Mouse (Mus musculus): ENCODE results near the gene Olfr314. TPM values are rescaled to one million over a fixed set of nuclear protein-coding genes. Genes with fewer than 3 reads are reported as not detected.

The Olfr314 gene
- not detected in 2 replicates for polyA plus RNA-seq (2012; rRNA removed)

DNA sequence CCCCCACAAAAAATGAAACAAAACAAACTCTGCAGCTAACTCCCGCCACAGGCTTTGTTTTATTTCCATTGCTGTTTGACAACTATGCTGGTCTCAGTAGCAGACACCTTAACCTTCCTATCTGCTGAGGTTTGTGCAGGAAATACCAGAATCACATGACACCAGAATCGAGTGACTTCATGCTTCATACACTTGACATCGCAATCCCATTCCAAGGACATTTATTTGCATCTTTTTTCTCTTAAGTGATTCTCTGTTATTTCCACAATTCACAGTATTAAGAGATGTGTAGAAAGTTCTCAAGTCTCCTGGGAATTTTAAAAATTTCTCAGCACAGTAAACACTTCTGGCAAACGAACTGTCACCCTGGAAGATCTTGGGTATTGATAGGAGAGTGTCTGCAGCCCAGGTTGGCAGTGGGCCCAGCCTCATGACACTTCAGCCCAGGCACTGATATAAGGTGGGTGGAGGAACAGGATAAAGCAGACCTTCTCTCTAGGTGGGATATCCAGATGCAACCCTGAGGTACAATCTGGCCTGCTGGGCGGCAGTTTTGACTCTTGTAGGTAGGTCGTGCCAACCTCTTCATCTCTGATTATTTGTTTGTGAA is at the start of gene Olfr314:
Olfr314 (plus strand) TSS at position 473 of the 610 bp plus-strand sequence.

DNA sequence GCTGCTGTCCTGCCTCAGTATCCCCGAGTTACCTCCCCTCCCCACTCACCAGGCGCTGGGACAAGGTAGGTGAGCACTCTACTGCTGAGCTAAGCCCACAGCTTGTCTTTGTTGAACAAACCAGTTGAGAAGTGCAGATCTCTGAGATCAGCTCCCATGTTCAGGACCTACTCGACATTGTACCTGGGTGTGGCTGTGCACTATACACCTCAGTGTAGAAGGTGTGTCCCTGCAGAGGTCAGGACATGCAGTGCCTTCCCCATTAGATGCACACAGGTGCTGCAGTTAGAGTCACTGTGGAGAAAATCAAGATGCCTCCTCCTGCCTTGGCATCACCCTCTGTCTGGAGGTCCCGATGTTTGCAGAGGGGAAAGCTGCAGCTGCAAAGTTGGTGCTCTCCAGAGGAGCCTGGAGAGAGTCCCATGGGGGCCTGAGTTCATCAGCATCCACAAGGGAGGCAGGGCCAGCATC is 43.9 kb upstream of the Olfr314 start, which contains the start of gene Olfr317:
Olfr317 (minus strand) TSS at position 421 of the 471 bp plus-strand sequence.

DNA sequence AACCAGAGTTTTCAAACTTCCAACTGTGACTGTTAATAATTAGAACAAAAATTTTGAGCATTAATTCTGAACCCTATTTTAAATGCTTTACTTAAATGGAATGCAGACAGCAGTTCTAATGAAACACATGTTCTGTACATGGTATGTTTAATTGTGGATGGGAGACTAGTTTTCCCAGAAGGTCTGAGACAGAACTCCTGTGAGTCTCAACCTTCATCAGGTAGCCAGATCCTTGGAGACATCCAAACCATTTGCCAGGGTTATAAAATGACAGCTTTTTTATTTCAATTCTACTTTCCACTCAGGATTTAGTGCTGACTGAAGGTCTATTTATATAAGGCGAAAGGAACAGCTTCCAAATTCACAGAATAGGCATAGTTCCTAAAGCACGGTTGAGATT is 30.3 kb upstream of the Olfr314 start, which contains the start of gene Olfr316:
Olfr316 (plus strand) TSS at position 301 of the 400 bp plus-strand sequence.

DNA sequence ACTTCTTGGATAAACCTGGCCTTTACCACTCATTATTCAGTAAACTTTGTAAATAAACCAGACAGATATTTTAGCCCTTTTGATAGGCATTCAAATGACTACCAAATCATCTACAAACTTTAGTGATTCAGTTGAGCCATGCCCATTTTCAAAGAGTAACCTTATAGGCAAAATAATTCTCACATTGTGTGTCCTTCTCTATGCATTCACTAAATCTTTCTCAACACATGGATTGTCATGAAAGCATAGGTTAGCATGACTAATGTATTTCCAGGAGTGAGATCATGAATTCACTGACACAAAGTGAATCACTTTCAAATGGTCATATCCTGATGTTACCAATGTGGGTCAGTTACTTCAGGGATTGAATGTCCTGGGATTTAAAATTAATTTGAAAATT is 9.9 kb upstream of the Olfr314 start, which contains the start of gene Olfr315:
Olfr315 (plus strand) TSS at position 301 of the 400 bp plus-strand sequence.

GRCm38 (mm10) chr11:58801558-58802228 is 18.9 kb downstream of the Olfr314 start, which contains the start of gene Fam183b:
TSS of gene Fam183b (minus strand) at chr11:58801960.

GRCm38 (mm10) chr11:58814700-58815099 is 31.9 kb downstream of the Olfr314 start, which contains the start of gene Olfr313:
TSS of gene Olfr313 (plus strand) at chr11:58815000.

DNA sequence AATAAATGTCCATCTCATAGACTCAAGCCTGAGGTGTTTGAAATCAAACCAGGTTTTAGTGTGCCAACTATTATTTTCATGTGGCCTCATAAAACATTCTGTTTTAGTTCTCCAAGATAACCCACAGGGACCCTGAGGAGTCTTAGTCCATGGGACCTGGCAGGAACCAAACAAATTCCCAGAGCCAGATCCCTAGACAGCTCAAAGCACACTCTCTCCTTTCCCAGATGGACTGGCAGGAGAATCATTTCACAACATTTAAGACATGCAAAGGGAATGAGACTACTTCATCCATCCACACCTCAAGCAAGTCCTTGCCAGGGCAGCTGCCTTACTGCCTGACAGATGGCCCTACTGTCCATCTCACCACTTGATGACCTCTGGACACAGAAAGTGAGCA is 46.2 kb downstream of the Olfr314 start, which contains the start of gene Olfr312:
Olfr312 (plus strand) TSS at position 301 of the 400 bp plus-strand sequence.

Other genes with a start within 250 kb of the Olfr314 start
- not detected in 2 replicates for gene Olfr330, start 248.1 kb upstream of the Olfr314 start, polyA plus RNA-seq (2012; rRNA removed)
- not detected in 2 replicates for gene Olfr329-ps, start 236.5 kb upstream of the Olfr314 start, polyA plus RNA-seq (2012; rRNA removed)
- 0.06 TPM in 1 of 2 replicates, not detected in the other for gene Olfr328, start 227.3 kb upstream of the Olfr314 start, polyA plus RNA-seq (2012; rRNA removed)
- gene Olfr224, start 212.4 kb upstream of the Olfr314 start, polyA plus RNA-seq (2012; rRNA removed) = 0.05 TPM in 1 of 2 replicates, not detected in the other
- not detected in 2 replicates for gene Olfr325, start 205.2 kb upstream of the Olfr314 start, polyA plus RNA-seq (2012; rRNA removed)
- 0.01 TPM in 1 of 2 replicates, not detected in the other for gene Olfr324, start 187.8 kb upstream of the Olfr314 start, polyA plus RNA-seq (2012; rRNA removed)
- not detected in 2 replicates for gene 2210407C18Rik, start 166.9 kb upstream of the Olfr314 start, polyA plus RNA-seq (2012; rRNA removed)
- not detected in 2 replicates for gene Olfr323, start 152.5 kb upstream of the Olfr314 start, polyA plus RNA-seq (2012; rRNA removed)
- gene Trim58, start 142.5 kb upstream of the Olfr314 start, polyA plus RNA-seq (2012; rRNA removed) = 0.92 and 1.0 TPM in 2 replicates
- gene Olfr322, start 124.2 kb upstream of the Olfr314 start, polyA plus RNA-seq (2012; rRNA removed) = 0.02 and 0.06 TPM in 2 replicates
- gene Olfr320, start 101.9 kb upstream of the Olfr314 start, polyA plus RNA-seq (2012; rRNA removed) = not detected in 2 replicates
- not detected in 2 replicates for gene Olfr319, start 83.8 kb upstream of the Olfr314 start, polyA plus RNA-seq (2012; rRNA removed)
- not detected in 2 replicates for gene Olfr318, start 58.9 kb upstream of the Olfr314 start, polyA plus RNA-seq (2012; rRNA removed)
- gene Olfr317, start 43.7 kb upstream of the Olfr314 start, polyA plus RNA-seq (2012; rRNA removed) = 0.04 and 0.05 TPM in 2 replicates
- not detected in 2 replicates for gene Olfr316, start 30.2 kb upstream of the Olfr314 start, polyA plus RNA-seq (2012; rRNA removed)
- gene Olfr315, start 9.8 kb upstream of the Olfr314 start, polyA plus RNA-seq (2012; rRNA removed) = not detected in 2 replicates
- 1.9 and 2.0 TPM in 2 replicates for gene Fam183b, start 19.0 kb downstream of the Olfr314 start, polyA plus RNA-seq (2012; rRNA removed)
- gene Olfr313, start 32.0 kb downstream of the Olfr314 start, polyA plus RNA-seq (2012; rRNA removed) = not detected in 2 replicates
- gene Olfr312, start 46.3 kb downstream of the Olfr314 start, polyA plus RNA-seq (2012; rRNA removed) = not detected in 2 replicates
- gene Olfr311, start 56.3 kb downstream of the Olfr314 start, polyA plus RNA-seq (2012; rRNA removed) = 0.04 TPM in 1 of 2 replicates, not detected in the other
- 14.4 and 18.1 TPM in 2 replicates for gene Gm12258, start 64.2 kb downstream of the Olfr314 start, polyA plus RNA-seq (2012; rRNA removed)
- 8.4 and 10.1 TPM in 2 replicates for gene 2810021J22Rik, start 84.3 kb downstream of the Olfr314 start, polyA plus RNA-seq (2012; rRNA removed)
- 4.0 and 6.2 TPM in 2 replicates for gene Zfp39, start 121.3 kb downstream of the Olfr314 start, polyA plus RNA-seq (2012; rRNA removed)
- gene Btnl10, start 135.0 kb downstream of the Olfr314 start, polyA plus RNA-seq (2012; rRNA removed) = 0.25 and 0.91 TPM in 2 replicates
- 274 and 477 TPM in 2 replicates for gene Rnf187, start 156.0 kb downstream of the Olfr314 start, polyA plus RNA-seq (2012; rRNA removed)
- gene Hist3h2ba, start 166.0 kb downstream of the Olfr314 start, polyA plus RNA-seq (2012; rRNA removed) = 131 and 225 TPM in 2 replicates
- 35.5 and 38.9 TPM in 2 replicates for gene Hist3h2a, start 171.7 kb downstream of the Olfr314 start, polyA plus RNA-seq (2012; rRNA removed)
- gene Trim17, start 171.7 kb downstream of the Olfr314 start, polyA plus RNA-seq (2012; rRNA removed) = 0.31 and 0.61 TPM in 2 replicates
- 25.3 and 33.0 TPM in 2 replicates for gene Trim11, start 195.1 kb downstream of the Olfr314 start, polyA plus RNA-seq (2012; rRNA removed)